Mouse (Mus musculus) heart, adult 2 months (tissue): ENCODE results near the gene Mto1. TPM values are rescaled to one million over a fixed set of nuclear protein-coding genes. Genes with fewer than 3 reads are reported as not detected.

ENCODE experiments used
- DNase-seq, 2 experiments: peaks; one replicate each; pipeline ENCODE4 v3.0.0; 2021
- H3K27ac ChIP-seq: fragments of 200-600 bp; 2 replicates; pipeline ENCODE4 v1.8.1; 2022
- H3K27me3 ChIP-seq: fragments of 200-500 bp; 2 replicates; pipeline ENCODE4 v1.6.1; 2012; ENCODE audit warnings: mild to moderate bottlenecking, low read length, inconsistent platforms, mixed read lengths; ENCODE audit not compliant: control insufficient read depth, insufficient read depth
- H3K36me3 ChIP-seq: fragments of 200-500 bp; 2 replicates; pipeline ENCODE4 v1.6.1; 2012; ENCODE audit warnings: low read length, inconsistent platforms; ENCODE audit not compliant: control insufficient read depth, insufficient read depth
- H3K4me1 ChIP-seq: fragments of 200-500 bp; 2 replicates; pipeline ENCODE4 v1.6.1; 2011; ENCODE audit warnings: low read length; ENCODE audit not compliant: control insufficient read depth, insufficient read depth
- H3K4me3 ChIP-seq: fragments of 200-600 bp; 2 replicates; pipeline ENCODE4 v1.8.1; 2022
- H3K79me2 ChIP-seq: fragments of 200-500 bp; replicated peaks from 2 replicates; pipeline ENCODE4 v1.6.1; 2012; ENCODE audit warnings: mild to moderate bottlenecking, inconsistent platforms, low read length, moderate library complexity, mixed read lengths; ENCODE audit not compliant: control insufficient read depth, insufficient read depth
- H3K9ac ChIP-seq: fragments of 200-500 bp; 2 replicates; pipeline ENCODE4 v1.6.1; 2012; ENCODE audit warnings: low read depth, mild to moderate bottlenecking, control low read depth, inconsistent platforms, low read length, mixed read lengths
- CTCF ChIP-seq: fragments of 200-600 bp; IDR thresholded peaks from 2 replicates; pipeline ENCODE4 v1.8.1; 2022; ENCODE audit warnings: antibody characterized with exemption, mild to moderate bottlenecking, moderate library complexity
- EP300 ChIP-seq: fragments of 200-500 bp; IDR thresholded peaks from 2 replicates; pipeline ENCODE4 v1.6.1; 2011; ENCODE audit warnings: low read depth, low read length, control low read depth; ENCODE audit not compliant: insufficient read depth
- POLR2A ChIP-seq: fragments of 200-500 bp; IDR thresholded peaks from 2 replicates; pipeline ENCODE4 v1.6.1; 2011; ENCODE audit warnings: mild to moderate bottlenecking, low read depth, low read length, control low read depth; ENCODE audit not compliant: insufficient read depth
- WGBS: fragments of 180-500 bp; shearing (Covaris S2); methylation state at CpG from one replicate; pipeline ENCODE4 v1.1.7; 2018; 5-methylcytosine and 5-hydroxymethylcytosine counted together
- intact Hi-C: fragments of 180-260 bp; cut with DNase I; formaldehyde crosslinking; loops from one replicate; pipeline ENCODE4 v1.15.1; 2025
- polyA plus RNA-seq: library from polyadenylated mRNA; depleted of rRNA; stranded (reverse); fragments of >200 nt; gene quantifications from 2 replicates; pipeline ENCODE4 v1.2.3, GENCODE M21; 2012
- total RNA-seq, 2 experiments: library from RNA; stranded (reverse); gene quantifications; 2 replicates each; pipeline ENCODE4 v1.2.3; 2021

Gene Mto1
- total and polyA plus RNA-seq, 3 experiments, result 15.8 to 27.6 (median 22.5) TPM

- WGBS, result 82% methylated on average over 3 of the region's 3 CpGs
- H3K27ac ChIP-seq, result no peak overlapping the region
- TF ChIP-seq POLR2A, result no peak
- TF ChIP-seq EP300, result no peak
- no peak for TF ChIP-seq CTCF
These were observed 44.2 kb downstream of the Mto1 start for GRCm38 (mm10) chr9:78492254-78492653.

GRCm38 (mm10) chr9:78493171-78493570, 45.2 kb downstream of the Mto1 start:
- no peaks in the 10 kb centered on the region for H3K4me1 ChIP-seq

More at GRCm38 (mm10) chr9:78492254-78492653, 44.2 kb downstream of the Mto1 start:
- Histone ChIP-seq H3K36me3 (no peaks in the 10 kb centered on the region), H3K4me3 (no peak overlapping the region), H3K27me3 (peaks cover 2% of the 10 kb centered on the region; the same call in 1 of the 2 replicates), H3K4me1 (no peaks in the 10 kb centered on the region), H3K9ac (no peak overlapping the region), H3K79me2 (no peaks in the 10 kb centered on the region)
- no peak for DNase-seq
- intact Hi-C loops, result no loop called here

GRCm38 (mm10) chr9:78500386-78500785, 52.4 kb downstream of the Mto1 start:
- H3K36me3 ChIP-seq, result no peaks in the 10 kb centered on the region
- TF ChIP-seq CTCF (no peak), EP300 (no peak), POLR2A (no peak)
- H3K27me3 ChIP-seq, result no peaks in the 10 kb centered on the region
- no peaks in the 10 kb centered on the region for H3K79me2 ChIP-seq
- H3K27ac ChIP-seq, result no peak overlapping the region
- no peak for DNase-seq
- intact Hi-C loops, result no loop called here
- no peaks in the 10 kb centered on the region for H3K4me1 ChIP-seq
- WGBS, result 44% methylated on average over 3 of the region's 3 CpGs
- no peak overlapping the region for H3K9ac ChIP-seq
- H3K4me3 ChIP-seq, result no peak overlapping the region

More at GRCm38 (mm10) chr9:78493171-78493570, 45.2 kb downstream of the Mto1 start:
- Histone ChIP-seq H3K27ac (no peak overlapping the region), H3K9ac (no peak overlapping the region), H3K4me3 (no peak overlapping the region), H3K79me2 (no peaks in the 10 kb centered on the region), H3K36me3 (no peaks in the 10 kb centered on the region), H3K27me3 (peaks cover 2% of the 10 kb centered on the region; the same call in 1 of the 2 replicates)
- intact Hi-C loops, result no loop called here
- no peak for DNase-seq
- 74% methylated on average over 7 of the region's 7 CpGs for WGBS
- TF ChIP-seq EP300 (no peak), CTCF (no peak), POLR2A (no peak)

GRCm38 (mm10) chr9:78501284-78501683, 53.3 kb downstream of the Mto1 start:
- H3K27me3 ChIP-seq, result no peaks in the 10 kb centered on the region
- no peaks in the 10 kb centered on the region for H3K79me2 ChIP-seq
- no peaks in the 10 kb centered on the region for H3K36me3 ChIP-seq
- no peaks in the 10 kb centered on the region; the same call in 1 of the 2 replicates for H3K4me1 ChIP-seq
- intact Hi-C loops, result no loop called here
- WGBS, result 80% methylated on average over 4 of the region's 4 CpGs
- TF ChIP-seq CTCF (no peak), POLR2A (no peak), EP300 (no peak)
- DNase-seq, result no peak
- H3K27ac ChIP-seq, result no peak overlapping the region
- H3K4me3 ChIP-seq, result no peak overlapping the region
- H3K9ac ChIP-seq, result no peak overlapping the region

GRCm38 (mm10) chr9:78503223-78504079, 55.4 kb downstream of the Mto1 start:
- intact Hi-C loops, result no loop called here
- WGBS, result 35% methylated on average over 6 of the region's 6 CpGs
- Histone ChIP-seq H3K27ac (no peak overlapping the region), H3K9ac (no peak overlapping the region), H3K4me3 (no peak overlapping the region), H3K79me2 (no peaks in the 10 kb centered on the region), H3K36me3 (no peaks in the 10 kb centered on the region), H3K4me1 (no peaks in the 10 kb centered on the region; the same call in 1 of the 2 replicates), H3K27me3 (no peaks in the 10 kb centered on the region)
- no peak for DNase-seq
- TF ChIP-seq POLR2A, result no peak
- no peak for TF ChIP-seq CTCF
- no peak for TF ChIP-seq EP300

- Histone ChIP-seq H3K4me3 (no peak overlapping the region), H3K27ac (no peak overlapping the region)
These were observed 56.1 kb downstream of the Mto1 start for GRCm38 (mm10) chr9:78504133-78504532.

More at GRCm38 (mm10) chr9:78504133-78504532, 56.1 kb downstream of the Mto1 start:
- intact Hi-C loops, result no loop called here
- Histone ChIP-seq H3K4me1 (no peaks in the 10 kb centered on the region; the same call in 1 of the 2 replicates), H3K27me3 (no peaks in the 10 kb centered on the region), H3K9ac (no peak overlapping the region), H3K36me3 (no peaks in the 10 kb centered on the region), H3K79me2 (no peaks in the 10 kb centered on the region)
- DNase-seq, result no peak
- TF ChIP-seq EP300, result no peak
- TF ChIP-seq CTCF, result no peak
- TF ChIP-seq POLR2A, result no peak
- 86% methylated on average over 4 of the region's 4 CpGs for WGBS
